Mouse (Mus musculus): Measurements from ENCODE around the gene Sdr39u1.

DNA sequence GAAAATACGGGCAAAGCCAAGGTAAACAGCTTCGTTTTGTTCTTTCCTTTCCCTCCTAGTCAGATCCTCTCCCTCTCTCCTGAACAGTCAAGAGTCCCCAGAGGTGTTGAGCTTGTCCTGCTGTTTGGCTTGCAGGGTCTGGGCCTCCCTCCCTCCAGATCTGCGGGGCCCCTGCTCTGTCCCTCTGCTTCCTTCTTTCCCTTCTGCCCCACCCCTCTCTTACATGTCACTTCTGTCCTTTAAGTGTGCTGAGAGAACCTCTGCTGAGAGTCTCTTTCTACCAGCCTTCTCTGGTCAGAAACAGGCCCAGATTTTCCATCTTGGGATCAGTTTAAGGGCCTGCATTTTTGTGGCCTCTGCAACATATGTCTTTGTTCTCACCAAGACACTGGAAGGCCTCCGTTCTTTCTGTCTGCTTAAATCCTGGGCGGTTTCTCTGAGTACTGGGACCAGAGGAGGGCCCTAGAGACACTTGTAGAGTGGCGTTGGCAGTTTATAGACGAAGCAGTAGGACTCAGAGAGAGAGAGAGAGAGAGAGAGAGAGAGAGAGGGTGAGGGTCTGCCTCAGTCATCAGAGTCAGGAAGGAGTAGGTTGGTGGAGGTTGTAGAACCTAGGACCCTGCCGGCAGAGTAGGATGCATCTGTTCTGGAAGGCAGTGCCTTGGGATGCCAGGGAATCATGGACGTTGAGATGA is 45.5 kb downstream of the Sdr39u1 start:
- no peak for TF ChIP-seq CTCF (IDR thresholded peaks at IDR 0.05; ENCODE audit: low read depth, low read length)
- TF ChIP-seq POLR2A (IDR thresholded peaks at IDR 0.05; ENCODE audit: borderline replicate concordance, low read depth, low read length): no peak

Measured in bone marrow macrophage, adult 2 months (primary cell).